In the genomic region with DNA sequence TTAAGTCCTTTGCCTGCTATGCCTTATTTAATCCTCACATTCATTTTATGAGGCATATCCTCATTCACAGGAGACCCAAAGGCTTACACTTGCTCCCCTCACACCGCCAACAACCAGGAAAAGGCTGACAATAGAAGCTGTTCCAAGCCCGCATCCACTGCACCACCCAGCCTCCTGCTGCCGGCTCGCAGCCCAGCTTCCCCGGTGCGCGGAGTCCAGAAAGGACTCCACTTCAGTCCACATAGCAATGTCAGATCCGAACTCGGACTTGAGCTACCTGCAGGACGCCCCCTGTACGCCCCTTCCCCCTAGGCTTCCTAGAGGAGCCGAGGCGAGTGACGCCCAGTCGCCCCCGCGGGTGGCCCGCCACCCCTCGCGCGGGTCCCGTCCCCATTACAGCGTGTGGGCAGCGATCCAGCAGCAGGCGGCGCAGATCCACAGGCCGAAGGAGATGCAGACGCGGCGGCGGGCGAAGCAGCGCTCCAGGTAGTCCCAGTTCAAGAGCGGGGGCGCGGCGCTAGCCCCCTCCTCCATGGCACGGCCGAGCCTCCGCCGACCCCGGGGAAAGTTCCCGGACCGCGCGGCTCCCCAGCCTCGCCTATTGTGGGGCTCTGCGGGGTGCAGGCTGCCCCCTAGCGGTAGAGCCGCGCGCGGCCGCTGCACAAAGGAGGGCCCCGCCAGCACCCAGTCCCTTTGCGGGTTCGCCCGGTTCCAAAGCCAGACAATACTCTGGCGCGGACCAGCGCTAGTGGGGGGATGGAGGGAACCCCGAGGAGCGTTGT, we compare ENCODE assay signal across 7 mouse cellular contexts. TPM values are rescaled to one million over a fixed set of nuclear protein-coding genes. Genes with fewer than 3 reads are reported as not detected.
A peak's percentile ranks its signal among the peaks of the same experiment; 100 is the strongest.
DNase-seq lines count a peak whose midpoint lies in the region; ATAC-seq lines count a peak whose summit lies in the region.

No protein-coding gene starts in this region.

- H3K4me3 ChIP-seq in intestine, embryonic 16.5 days (ENCODE audit: low read length) = peak overlapping the region; percentile 80
- peak overlapping the region; percentile 86 for H3K4me3 ChIP-seq in midbrain, embryonic 10.5 days

- peak overlapping the region; percentile 92 for H3K9ac ChIP-seq in intestine, embryonic 16.5 days (ENCODE audit: low read depth, low read length)

- intact Hi-C loops in left cerebral cortex, postnatal 36 days (cut with DNase I) = no loop called here

- WGBS in intestine, embryonic 16.5 days = under 1% methylated on average over 62 of the region's 63 CpGs
- under 1% methylated on average over 63 of the region's 63 CpGs for WGBS in midbrain, embryonic 10.5 days

- no peaks in the 10 kb centered on the region for H3K27me3 ChIP-seq in intestine, embryonic 16.5 days (replicated peaks; ENCODE audit: control insufficient read depth, insufficient read depth, low read length)
- peaks cover 9% of the 10 kb centered on the region for H3K27me3 ChIP-seq in midbrain, embryonic 10.5 days (ENCODE audit: low read depth, poor library complexity, severe bottlenecking)

- DNase-seq in adrenal gland, postnatal 10 days = peak; percentile 89
- DNase-seq in embryo, embryonic 9.5 days (ENCODE audit: extremely low spot score) = peak; percentile 88
- peak; percentile 83 to 87 for DNase-seq in left cerebral cortex, postnatal 36 days (ENCODE audit: low spot score in 2 of 2)
- DNase-seq in midbrain, embryonic 10.5 days (ENCODE audit: low spot score) = peak; percentile 88
- DNase-seq in right cerebral cortex, postnatal 36 days (ENCODE audit: low spot score in 2 of 2) = peak; percentile 53 to 68

- no peak overlapping the region for H3K27ac ChIP-seq in intestine, embryonic 16.5 days (ENCODE audit: low read length)
- H3K27ac ChIP-seq in midbrain, embryonic 10.5 days (replicated peaks) = peak overlapping the region; percentile 97

- peaks cover under 1% of the 10 kb centered on the region; the same call in 1 of the 2 replicates for H3K9me3 ChIP-seq in intestine, embryonic 16.5 days (ENCODE audit: control insufficient read depth, low read length)
- H3K9me3 ChIP-seq in midbrain, embryonic 10.5 days (replicated peaks) = peaks cover 8% of the 10 kb centered on the region; the same call in 1 of the 2 replicates

- H3K4me1 ChIP-seq in intestine, embryonic 16.5 days (ENCODE audit: control insufficient read depth, insufficient read depth, low read length) = peaks cover 3% of the 10 kb centered on the region; the same call in 1 of the 2 replicates
- H3K4me1 ChIP-seq in midbrain, embryonic 10.5 days = peaks cover 25% of the 10 kb centered on the region

- peak overlapping the region; percentile 95 for H3K4me2 ChIP-seq in intestine, embryonic 16.5 days (ENCODE audit: low read depth, low read length)

- H3K36me3 ChIP-seq in intestine, embryonic 16.5 days (ENCODE audit: control insufficient read depth, insufficient read depth, low read length) = no peaks in the 10 kb centered on the region
- H3K36me3 ChIP-seq in midbrain, embryonic 10.5 days = peaks cover 27% of the 10 kb centered on the region

- ATAC-seq in granulocyte monocyte progenitor cell, adult 5-6 weeks (replicated peaks; ENCODE audit: poor library complexity, severe bottlenecking) = peak; percentile 87
- peak; percentile 94 for ATAC-seq in intestine, embryonic 16.5 days

RNA-seq across cellular contexts. Expression of a gene that starts 0.5 kb away (rescaled TPM):
- total RNA-seq in adrenal gland, postnatal 10 days (2021) = 1 to 10 TPM; 6.4 to 9.7 TPM
- total RNA-seq in granulocyte monocyte progenitor cell, adult 5-6 weeks (2014; fragmentation: Nextera tagmentation) = 1.4 TPM in 1 of 2 replicates, not detected in the other
- total RNA-seq in granulocyte monocyte progenitor cell, adult 5-6 weeks (2017) = 0.21 and 0.30 TPM in 2 replicates
- polyA plus RNA-seq in intestine, embryonic 16.5 days (2015; fragmentation: Nextera tagmentation; extraction: Ambion mirVana) = 7.2 and 8.4 TPM in 2 replicates
- 10 to 100 TPM; 68.1 to 71.7 TPM for total RNA-seq in left cerebral cortex, postnatal 36 days (2021)
- polyA plus RNA-seq in midbrain, embryonic 10.5 days (2016; fragmentation: Nextera tagmentation; extraction: Ambion mirVana) = 21.6 and 33.2 TPM in 2 replicates

RNA-seq across cellular contexts. Expression of a gene that starts 37.2 kb away (rescaled TPM):
- total RNA-seq in adrenal gland, postnatal 10 days (2021) = 10 to 100 TPM; 34.4 to 35.2 TPM
- 48.8 and 48.9 TPM in 2 replicates for total RNA-seq in granulocyte monocyte progenitor cell, adult 5-6 weeks (2014; fragmentation: Nextera tagmentation)
- total RNA-seq in granulocyte monocyte progenitor cell, adult 5-6 weeks (2017) = 59.3 and 74.0 TPM in 2 replicates
- 41.2 and 49.3 TPM in 2 replicates for polyA plus RNA-seq in intestine, embryonic 16.5 days (2015; fragmentation: Nextera tagmentation; extraction: Ambion mirVana)
- total RNA-seq in left cerebral cortex, postnatal 36 days (2021) = 10 to 100 TPM; 20.4 to 21.8 TPM
- polyA plus RNA-seq in midbrain, embryonic 10.5 days (2016; fragmentation: Nextera tagmentation; extraction: Ambion mirVana) = 82.3 and 86.2 TPM in 2 replicates

RNA-seq across cellular contexts. Expression of a gene that starts 49.4 kb away (rescaled TPM):
- 10 to 100 TPM; 37.4 to 47.7 TPM for total RNA-seq in adrenal gland, postnatal 10 days (2021)
- total RNA-seq in granulocyte monocyte progenitor cell, adult 5-6 weeks (2014; fragmentation: Nextera tagmentation) = 7.5 and 9.6 TPM in 2 replicates
- 7.2 and 11.9 TPM in 2 replicates for total RNA-seq in granulocyte monocyte progenitor cell, adult 5-6 weeks (2017)
- 11.3 and 11.8 TPM in 2 replicates for polyA plus RNA-seq in intestine, embryonic 16.5 days (2015; fragmentation: Nextera tagmentation; extraction: Ambion mirVana)
- 10 to 100 TPM; 14.6 to 15.9 TPM for total RNA-seq in left cerebral cortex, postnatal 36 days (2021)
- 11.4 TPM in 2 replicates for polyA plus RNA-seq in midbrain, embryonic 10.5 days (2016; fragmentation: Nextera tagmentation; extraction: Ambion mirVana)

Comparison
In these comparisons a context has a peak if more than half of its experiments do, and no peak if none do; other contexts are left out.
1. RNA of a gene that starts 0.5 kb away (total RNA-seq): 68.1 to 71.7 TPM in left cerebral cortex, postnatal 36 days; 6.4 to 9.7 TPM in adrenal gland, postnatal 10 days and 0.21 to 1.4 TPM in granulocyte monocyte progenitor cell, adult 5-6 weeks; every median in the first group is over 4 times any median in the second.
2. Peak in every context shown above with its lines, with median percentiles within 50 percentile points of each other: DNase-seq.